Mouse (Mus musculus): Measurements from ENCODE around the gene Ubac2.

DNA sequence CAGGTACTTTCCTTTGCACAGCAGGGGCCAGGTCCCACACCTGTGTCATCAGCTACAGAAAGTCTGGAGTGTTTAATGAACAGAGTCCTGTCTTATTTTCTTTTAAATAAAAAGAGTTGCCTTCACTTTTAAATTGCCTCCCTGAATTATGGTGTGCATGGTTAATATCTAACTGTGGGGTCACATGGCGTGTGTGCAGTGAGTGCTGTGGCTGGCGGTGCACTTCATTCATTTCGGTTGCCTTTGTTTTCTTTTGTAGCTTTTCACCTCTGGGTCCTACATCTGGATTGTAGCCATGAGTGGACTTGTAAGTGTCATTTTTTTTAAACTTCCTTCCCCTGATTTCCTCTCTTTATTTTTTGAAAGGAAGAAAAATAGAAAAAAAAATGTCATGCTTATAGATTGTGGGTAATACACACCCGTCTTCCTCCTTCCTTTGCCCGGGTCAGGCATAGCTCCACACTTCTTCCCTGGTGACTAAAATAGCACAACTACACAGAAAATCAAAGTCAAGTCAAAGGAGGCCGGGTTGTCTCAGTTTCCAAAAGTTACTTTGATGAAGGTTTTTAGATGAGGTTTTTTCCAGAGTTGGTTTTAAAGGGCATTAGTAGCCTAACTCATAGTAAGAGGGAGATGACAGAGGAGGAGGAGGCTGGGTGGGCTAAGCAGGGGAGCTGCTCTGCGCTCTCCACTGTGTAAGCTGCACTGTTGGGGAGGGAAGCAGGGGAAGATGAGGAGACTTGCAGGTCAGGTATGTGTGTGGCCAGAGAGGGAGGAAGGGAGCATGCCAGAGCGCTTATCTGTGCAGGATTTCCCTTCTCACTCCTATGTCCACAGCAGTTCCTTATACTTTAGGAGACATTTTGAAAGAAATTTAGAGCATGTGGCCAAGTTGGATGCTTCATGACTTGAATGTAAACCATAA is 104.9 kb downstream of the Ubac2 start:
- no peak for TF ChIP-seq CTCF (IDR thresholded peaks at IDR 0.05; ENCODE audit: low read depth)
- no peak for TF ChIP-seq EP300 (optimal IDR thresholded peaks at IDR 0.05)
